Mouse (Mus musculus): ENCODE results near the gene Smoc1.

- TF ChIP-seq TCF3 (IDR thresholded peaks at IDR 0.05; ENCODE audit: insufficient read length, low read depth): no peak
- TF ChIP-seq SRF (IDR thresholded peaks at IDR 0.05; ENCODE audit: control insufficient read depth, insufficient read length, low read depth): no peak
- TF ChIP-seq E2F4 (IDR thresholded peaks at IDR 0.05; ENCODE audit: insufficient read depth): no peak
- TF ChIP-seq POLR2A (IDR thresholded peaks at IDR 0.05; ENCODE audit: insufficient read length, low read depth): no peak
These were observed 29.0 kb upstream of the Smoc1 start for GRCm38 (mm10) chr12:80997652-80998051.
